Mouse (Mus musculus): ENCODE results near the gene Spsb1.

Gene Spsb1

GRCm38 (mm10) chr4:149913709-149914370 lies 41.0 kb downstream of the Spsb1 start:
- DNase-seq (ENCODE audit: low read depth, low spot score), result no peak

DNA sequence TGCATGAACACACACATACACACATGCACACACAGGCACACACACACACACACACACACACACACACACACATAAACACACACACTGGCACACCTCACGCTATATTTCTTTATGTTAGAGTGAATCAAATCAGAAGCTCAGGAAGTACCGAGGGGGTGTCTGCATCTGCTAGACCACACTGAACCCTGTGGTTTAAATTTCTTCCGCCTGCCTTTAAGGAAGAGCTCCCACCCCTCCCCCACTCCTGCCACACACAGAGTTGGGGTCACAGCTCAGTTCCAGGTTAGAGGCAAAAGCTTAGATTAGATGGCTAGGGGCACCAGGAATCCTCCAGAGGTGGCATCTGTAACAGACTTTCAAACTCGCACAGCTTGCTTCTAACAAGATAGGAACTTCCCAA lies 42.4 kb downstream of the Spsb1 start:
- DNase-seq (ENCODE audit: low read depth, low spot score), result no peak

GRCm38 (mm10) chr4:149910558-149910957 lies 44.3 kb downstream of the Spsb1 start:
- DNase-seq (ENCODE audit: low read depth, low spot score), result no peak

- peak; percentile 54 for DNase-seq (ENCODE audit: low read depth, low spot score)
Measured at GRCm38 (mm10) chr4:149909551-149909950, 45.3 kb downstream of the Spsb1 start.

DNA sequence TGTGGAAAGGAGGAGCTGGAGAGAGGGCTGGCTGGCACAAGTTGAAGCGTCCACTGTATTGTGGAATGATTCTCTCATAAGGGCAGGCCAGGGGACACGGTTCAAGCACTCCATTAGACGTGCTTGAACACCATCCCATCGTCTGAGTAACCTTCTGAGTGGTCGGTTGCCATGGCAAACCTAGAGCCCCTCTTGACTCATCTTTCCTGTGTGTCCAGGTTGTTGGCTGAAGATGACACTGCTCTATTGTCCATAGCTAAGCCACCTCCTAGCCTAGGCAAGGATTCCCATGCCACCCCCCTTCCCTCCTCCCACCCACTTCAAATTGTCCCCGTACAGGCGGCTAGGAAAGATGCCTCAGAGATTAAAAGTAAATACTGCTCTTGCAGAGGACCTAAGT lies 45.9 kb downstream of the Spsb1 start:
- DNase-seq (ENCODE audit: low read depth, low spot score), result no peak

DNA sequence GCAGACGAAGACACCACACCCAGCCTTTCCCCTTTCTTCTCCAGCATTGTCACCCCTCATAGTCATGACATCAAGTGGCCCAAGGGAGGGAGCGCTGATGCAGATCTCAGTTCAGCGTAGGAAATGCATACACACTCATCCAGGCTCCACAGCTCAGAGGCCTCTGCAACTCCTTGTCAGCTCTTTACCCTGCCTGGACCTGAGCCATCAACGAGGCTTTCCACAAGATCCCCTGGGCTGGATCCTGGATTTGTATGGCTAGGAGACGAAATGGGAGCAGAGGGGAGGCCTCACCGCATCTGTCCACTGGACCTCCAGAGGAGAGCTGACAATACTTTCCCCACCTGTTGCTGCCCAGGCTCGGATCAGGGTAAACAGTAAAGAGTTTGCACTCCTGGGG lies 47.2 kb downstream of the Spsb1 start:
- DNase-seq (ENCODE audit: low read depth, low spot score), result no peak

GRCm38 (mm10) chr4:149906921-149907320 lies 47.9 kb downstream of the Spsb1 start:
- no peak for DNase-seq (ENCODE audit: low read depth, low spot score)

DNA sequence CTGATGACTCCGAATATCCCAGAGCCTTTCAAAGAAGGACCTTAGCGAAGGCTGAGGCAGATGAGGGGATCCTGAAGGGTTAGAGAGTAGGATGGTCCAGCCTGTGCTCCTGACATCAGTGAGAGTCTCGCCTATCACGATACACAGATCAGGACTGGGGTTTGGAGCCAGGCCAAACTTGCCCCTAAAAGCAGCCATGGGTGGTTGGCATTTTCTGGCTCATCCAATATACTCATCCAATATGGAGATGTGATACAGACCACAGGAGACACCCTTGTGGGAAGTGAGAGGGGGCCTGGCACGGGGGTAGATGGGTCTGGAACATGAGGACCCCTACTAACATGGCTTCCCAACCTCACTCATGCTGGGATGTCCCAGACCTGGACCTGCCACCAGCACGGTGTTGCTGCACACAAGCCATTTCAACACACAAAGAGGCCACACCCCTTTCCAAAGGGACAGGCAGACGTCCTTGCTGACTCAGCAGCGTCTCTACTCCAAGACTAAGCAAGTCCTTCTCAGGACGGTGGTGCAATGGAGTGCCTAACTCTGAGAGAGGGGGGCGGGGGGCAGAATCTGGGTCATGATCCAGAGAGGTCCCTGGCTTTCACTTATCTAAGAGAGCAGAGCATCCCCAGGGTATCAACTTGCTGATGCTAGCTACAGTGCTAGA lies 49.4 kb downstream of the Spsb1 start:
- DNase-seq (ENCODE audit: low read depth, low spot score), result no peak

GRCm38 (mm10) chr4:149903026-149903425 lies 51.8 kb downstream of the Spsb1 start:
- no peak for DNase-seq (ENCODE audit: low read depth, low spot score)

GRCm38 (mm10) chr4:149901349-149901782 lies 53.5 kb downstream of the Spsb1 start:
- DNase-seq (ENCODE audit: low read depth, low spot score), result no peak

DNA sequence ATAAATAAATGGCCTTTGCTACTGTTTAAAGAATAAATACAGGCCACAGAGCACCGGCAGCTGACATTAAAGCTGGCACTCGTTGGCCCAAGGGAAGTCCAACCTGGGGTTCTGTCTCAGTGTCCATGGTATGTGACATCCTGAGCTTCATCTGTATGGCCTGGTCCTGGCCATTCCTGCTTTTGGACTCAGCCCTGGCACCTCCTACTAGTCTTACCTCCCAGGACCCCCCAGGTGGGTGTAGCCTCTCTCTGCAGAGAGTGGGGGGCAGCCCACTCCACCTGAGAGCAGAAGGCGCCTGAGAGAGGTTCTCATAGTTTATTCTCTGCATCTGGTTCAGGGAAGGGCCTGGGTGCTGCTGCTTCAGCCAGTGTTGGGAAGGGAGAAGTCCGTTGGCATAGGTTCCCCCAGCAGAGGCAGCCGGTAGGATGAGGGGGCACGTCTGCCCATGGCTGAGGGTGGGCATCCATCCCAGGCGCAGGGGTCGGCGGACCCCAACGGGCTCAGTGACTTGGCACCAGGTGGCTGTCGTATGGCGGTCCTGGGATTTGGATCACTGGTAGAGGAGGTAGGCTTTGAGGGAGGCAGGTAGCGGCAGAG lies 57.1 kb downstream of the Spsb1 start:
- DNase-seq (ENCODE audit: low read depth, low spot score), result no peak

GRCm38 (mm10) chr4:149896024-149896538 lies 58.8 kb downstream of the Spsb1 start:
- DNase-seq (ENCODE audit: low read depth, low spot score), result no peak

GRCm38 (mm10) chr4:149895226-149895625 lies 59.6 kb downstream of the Spsb1 start:
- no peak for DNase-seq (ENCODE audit: low read depth, low spot score)

DNA sequence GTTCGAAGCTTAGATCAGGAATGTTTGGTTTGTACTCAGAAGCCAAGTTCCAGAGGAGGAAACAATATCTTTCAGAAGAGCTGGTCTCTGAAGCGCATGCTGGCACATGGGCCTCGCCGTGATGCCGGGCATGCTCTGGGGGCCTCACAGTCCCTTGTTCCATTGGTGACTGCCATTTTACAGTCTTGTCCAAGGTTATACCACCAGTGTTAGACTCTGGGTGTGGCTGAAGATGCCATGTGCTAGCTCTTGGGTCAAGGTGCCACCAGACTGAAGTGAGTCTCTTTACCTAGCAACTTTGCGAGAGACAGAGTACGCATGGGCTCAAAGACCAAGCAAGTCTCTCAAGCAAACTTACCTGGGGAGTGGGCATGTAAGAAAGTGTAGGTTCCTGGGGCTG lies 60.5 kb downstream of the Spsb1 start:
- DNase-seq (ENCODE audit: low read depth, low spot score), result no peak

DNA sequence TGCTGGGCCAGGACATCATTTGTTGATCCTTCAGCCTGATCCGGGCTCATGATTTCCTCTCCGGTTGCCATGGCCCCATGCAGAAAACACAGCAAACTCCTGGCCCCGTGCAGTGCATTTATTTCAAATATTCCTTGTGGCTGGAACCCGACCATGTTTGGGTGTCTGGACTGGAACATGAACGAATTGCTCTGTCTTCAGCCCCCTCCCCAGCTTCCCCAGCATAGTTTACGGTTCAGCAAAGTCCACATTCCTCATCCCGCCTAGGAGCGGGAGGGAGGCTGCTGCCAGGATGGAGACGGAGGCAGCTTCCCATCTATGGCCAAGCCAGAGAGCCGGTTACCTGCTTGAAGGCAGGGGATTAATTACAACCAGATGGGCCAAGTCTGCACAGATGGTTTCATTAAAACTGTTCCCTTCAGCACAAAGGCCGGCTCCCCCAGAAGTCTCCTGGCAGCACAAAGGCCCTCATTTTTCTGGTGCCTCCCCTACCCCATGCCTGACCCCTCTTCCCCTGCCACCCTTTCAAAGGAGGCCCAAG lies 61.2 kb downstream of the Spsb1 start:
- no peak for DNase-seq (ENCODE audit: low read depth, low spot score)

- no peak for DNase-seq (ENCODE audit: low read depth, low spot score)
Measured at GRCm38 (mm10) chr4:149891172-149891960, 63.5 kb downstream of the Spsb1 start.

DNA sequence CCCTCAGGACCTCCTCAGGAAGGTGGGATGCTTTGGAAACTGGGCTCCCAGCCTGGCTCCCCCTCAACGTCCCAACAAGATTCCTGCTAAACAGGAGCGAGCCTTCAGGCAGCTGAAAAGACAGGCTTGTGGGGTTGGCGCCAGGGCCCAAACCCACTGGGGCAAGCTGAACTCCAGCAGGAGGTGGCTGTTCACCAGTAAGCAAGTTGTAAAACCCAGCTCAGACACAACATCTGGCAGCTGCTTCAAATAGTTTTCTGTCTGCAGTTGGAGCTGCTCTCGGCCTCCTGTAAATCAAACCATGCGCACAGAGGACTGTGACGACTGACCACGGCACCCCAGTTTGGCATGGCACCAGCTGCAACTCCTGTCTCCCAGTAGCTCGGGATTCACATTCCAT lies 64.3 kb downstream of the Spsb1 start:
- DNase-seq (ENCODE audit: low read depth, low spot score), result no peak

- DNase-seq (ENCODE audit: low read depth, low spot score), result peak; percentile 27
Measured at GRCm38 (mm10) chr4:149889851-149890250, 65.0 kb downstream of the Spsb1 start.

DNA sequence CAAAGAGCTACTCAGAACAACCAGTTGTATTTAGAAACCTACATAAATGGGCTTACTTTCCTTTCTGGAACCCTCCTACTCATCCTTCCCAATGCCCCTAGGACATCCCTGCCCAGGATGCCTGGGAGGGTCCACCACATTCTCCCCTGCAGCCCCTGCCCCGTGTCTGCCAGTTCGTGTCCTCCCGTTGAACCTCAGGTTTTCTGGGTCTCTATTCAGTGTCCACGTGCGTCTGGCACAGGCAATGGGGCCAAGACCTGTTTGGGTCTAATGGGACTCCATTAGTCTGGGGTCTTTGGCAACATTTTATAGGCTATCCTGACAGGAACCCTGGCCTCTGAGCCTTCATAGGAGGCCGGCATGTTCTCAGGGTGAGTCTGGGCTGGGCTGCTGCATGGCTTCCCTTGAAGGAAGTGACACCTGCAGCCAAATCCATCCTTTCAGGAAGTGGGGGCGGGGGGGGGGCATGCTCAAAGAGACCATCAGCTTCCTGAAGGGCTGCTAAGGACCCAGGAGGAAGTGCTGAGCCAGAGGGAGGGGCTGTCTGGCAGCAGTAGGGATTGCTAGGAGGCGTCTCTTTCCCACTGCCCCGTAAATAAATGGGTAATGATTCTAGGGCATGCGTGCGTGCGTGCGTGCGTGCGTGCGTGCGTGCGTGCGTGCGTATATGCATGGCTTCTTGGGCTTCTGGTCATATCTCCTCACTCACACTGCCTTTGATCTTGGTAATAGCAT lies 65.9 kb downstream of the Spsb1 start:
- peak; percentile 38 for DNase-seq (ENCODE audit: low read depth, low spot score)

DNA sequence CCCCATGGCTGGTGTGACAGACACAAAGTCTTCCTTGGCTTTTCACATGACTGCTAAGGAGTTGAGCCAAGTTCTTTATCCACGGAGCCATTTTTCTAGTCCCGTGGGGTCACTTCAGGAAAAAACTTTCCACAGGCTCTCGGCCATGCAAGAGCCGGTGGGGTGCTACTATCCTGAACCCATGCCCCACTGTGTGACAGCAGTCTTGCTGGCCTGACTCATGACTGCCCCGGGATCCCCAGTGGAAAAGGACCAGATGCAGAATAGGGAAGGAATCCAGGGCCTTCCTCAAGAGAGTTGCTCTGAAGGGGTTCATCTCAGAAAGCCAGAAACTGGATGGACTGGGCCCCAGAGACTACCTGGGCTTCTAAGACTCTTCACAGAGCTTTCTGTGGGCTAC lies 66.7 kb downstream of the Spsb1 start:
- DNase-seq (ENCODE audit: low read depth, low spot score), result no peak
